Mouse (Mus musculus): ENCODE measurements around the gene Pcsk5.

GRCm38 (mm10) chr19:17511283-17511682, 326.1 kb downstream of the Pcsk5 start:
- TF ChIP-seq POLR2A (IDR thresholded peaks at IDR 0.05; ENCODE audit: extremely low read depth, insufficient read depth, low read length) (no peak), CTCF (IDR thresholded peaks at IDR 0.05; ENCODE audit: extremely low read depth, insufficient read depth, low read length) (no peak)

Measured in cortical plate, adult 2 months (tissue).